Mouse (Mus musculus) megakaryocyte, embryonic 14.5 days (primary cell): Measurements from ENCODE around the gene Mrps15. TPM values are rescaled to one million over a fixed set of nuclear protein-coding genes. Genes with fewer than 3 reads are reported as not detected.

Experiments
- H3K27me3 ChIP-seq: replicated peaks from 2 replicates; pipeline ENCODE3; 2012; ENCODE audit warnings: inconsistent platforms
- H3K36me3 ChIP-seq: replicated peaks from 2 replicates; pipeline ENCODE3; 2012; ENCODE audit warnings: low read length, inconsistent platforms, mixed read lengths
- H3K4me1 ChIP-seq: 2 replicates; pipeline ENCODE4 v1.6.1; 2012; ENCODE audit warnings: inconsistent platforms
- H3K4me3 ChIP-seq: replicated peaks from 2 replicates; pipeline ENCODE3; 2012; ENCODE audit warnings: moderate library complexity, mild to moderate bottlenecking, inconsistent platforms
- H3K9me3 ChIP-seq: 2 replicates; pipeline ENCODE4 v1.6.1; 2012; ENCODE audit warnings: inconsistent platforms
- FLI1 ChIP-seq: IDR thresholded peaks from 2 replicates; pipeline ENCODE4 v1.6.1; 2012; ENCODE audit warnings: low read length, inconsistent platforms, mixed read lengths
- GATA1 ChIP-seq: IDR thresholded peaks from 3 replicates; pipeline ENCODE4 v1.6.1; 2012; ENCODE audit warnings: mixed read lengths, low read length, inconsistent platforms, borderline replicate concordance
- polyA plus RNA-seq: library from polyadenylated mRNA; stranded (reverse); fragments of >175 nt; gene quantifications from 2 replicates; pipeline ENCODE4 v1.2.3, GENCODE M21; 2012; ENCODE audit warnings: low replicate concordance; ENCODE audit not compliant: insufficient read depth

The Mrps15 gene
- polyA plus RNA-seq, 1 experiment: 153 TPM

GRCm38 (mm10) chr4:126096464-126097111 lies 49.9 kb downstream of the Mrps15 start, which contains the start of gene Lsm10:
TSS of gene Lsm10 (plus strand) at chr4:126096623.
- Histone ChIP-seq H3K9me3 (no peaks in the 10 kb centered on the region), H3K27me3 (no peaks in the 10 kb centered on the region), H3K36me3 (peaks cover 38% of the 10 kb centered on the region), H3K4me3 (peak within 1 kb of the TSS; percentile 97), H3K4me1 (peaks cover 66% of the 10 kb centered on the region)
- TF ChIP-seq GATA1 (no peak), FLI1 (no peak)

- TF ChIP-seq FLI1: no peak
- no peak for TF ChIP-seq GATA1
- H3K27me3 ChIP-seq: no peaks in the 10 kb centered on the region
- H3K4me1 ChIP-seq: peaks cover 70% of the 10 kb centered on the region
- peak overlapping the region; percentile 64 for H3K4me3 ChIP-seq
- peaks cover 39% of the 10 kb centered on the region for H3K36me3 ChIP-seq
- no peaks in the 10 kb centered on the region for H3K9me3 ChIP-seq
These were observed 51.1 kb downstream of the Mrps15 start for GRCm38 (mm10) chr4:126097711-126098253.

- no peaks in the 10 kb centered on the region for H3K27me3 ChIP-seq
- peaks cover 75% of the 10 kb centered on the region for H3K4me1 ChIP-seq
- H3K36me3 ChIP-seq: peaks cover 39% of the 10 kb centered on the region
- no peaks in the 10 kb centered on the region for H3K9me3 ChIP-seq
- no peak overlapping the region for H3K4me3 ChIP-seq
- no peak for TF ChIP-seq GATA1
- no peak for TF ChIP-seq FLI1
These were observed 52.6 kb downstream of the Mrps15 start for GRCm38 (mm10) chr4:126099365-126099764.

DNA sequence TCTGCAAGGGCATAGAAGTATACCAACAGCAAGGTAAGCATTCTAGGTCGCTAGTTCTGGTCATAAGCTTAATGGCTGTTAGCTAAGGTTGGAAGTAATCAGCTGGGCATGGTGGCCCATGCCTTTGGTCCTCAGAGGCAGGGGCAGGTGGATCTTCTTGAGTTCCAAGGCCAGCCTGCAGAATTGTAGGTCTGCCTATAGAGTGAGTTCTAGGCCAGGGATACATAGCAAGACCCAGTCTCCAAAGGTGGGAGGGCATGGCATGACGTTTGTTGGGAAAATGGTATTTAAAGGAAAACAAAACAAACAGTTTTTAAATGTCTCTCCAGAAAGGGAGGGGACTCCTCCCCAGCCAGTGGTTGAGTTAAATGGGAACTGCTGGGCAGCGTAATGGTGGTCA lies 54.0 kb downstream of the Mrps15 start:
- H3K4me3 ChIP-seq: no peak overlapping the region
- no peaks in the 10 kb centered on the region for H3K27me3 ChIP-seq
- H3K9me3 ChIP-seq: no peaks in the 10 kb centered on the region
- TF ChIP-seq FLI1 (no peak), GATA1 (no peak)
- peaks cover 86% of the 10 kb centered on the region for H3K4me1 ChIP-seq
- H3K36me3 ChIP-seq: peaks cover 46% of the 10 kb centered on the region

- no peak for TF ChIP-seq GATA1
- TF ChIP-seq FLI1: no peak
- Histone ChIP-seq H3K4me3 (peak overlapping the region; percentile 96), H3K36me3 (peaks cover 61% of the 10 kb centered on the region)
These were observed 55.5 kb downstream of the Mrps15 start for GRCm38 (mm10) chr4:126102061-126102841.

DNA sequence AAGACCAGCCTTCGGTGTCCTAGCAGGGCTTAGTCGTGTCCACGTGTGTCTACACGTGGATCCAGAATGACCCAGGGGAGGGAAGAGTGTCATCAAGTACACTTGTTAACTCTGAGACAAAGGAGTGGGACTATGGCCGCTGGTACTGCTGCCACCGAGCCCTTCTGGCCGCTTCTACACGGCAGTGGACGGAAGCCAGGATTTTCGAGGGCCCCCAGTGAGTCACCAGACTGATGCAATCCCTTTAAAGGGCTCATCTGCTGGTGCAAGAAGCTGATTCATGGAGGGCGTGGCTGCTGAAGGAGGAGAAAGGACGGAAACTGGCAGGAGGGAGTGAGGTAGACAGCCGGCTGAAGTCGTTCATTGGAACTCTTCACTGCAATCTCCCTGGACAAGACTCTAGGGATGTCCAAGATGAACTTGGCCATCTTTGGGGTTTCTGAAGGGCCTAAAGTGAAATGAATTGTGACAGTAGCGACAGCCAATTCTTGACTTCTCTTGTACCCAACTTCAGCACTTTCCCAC lies 56.4 kb downstream of the Mrps15 start:
- Histone ChIP-seq H3K36me3 (peaks cover 63% of the 10 kb centered on the region), H3K4me1 (peaks cover 94% of the 10 kb centered on the region)
- no peak for TF ChIP-seq FLI1
- no peak for TF ChIP-seq GATA1

More at GRCm38 (mm10) chr4:126102061-126102841, 55.5 kb downstream of the Mrps15 start:
- peaks cover 94% of the 10 kb centered on the region for H3K4me1 ChIP-seq
- H3K27me3 ChIP-seq: no peaks in the 10 kb centered on the region
- no peaks in the 10 kb centered on the region for H3K9me3 ChIP-seq

GRCm38 (mm10) chr4:126103590-126104068 lies 56.9 kb downstream of the Mrps15 start, which contains the start of gene Stk40:
TSS of gene Stk40 (plus strand) at chr4:126103957.
- Histone ChIP-seq H3K4me3 (peak within 1 kb of the TSS; percentile 96), H3K9me3 (no peaks in the 10 kb centered on the region), H3K4me1 (peaks cover 94% of the 10 kb centered on the region), H3K36me3 (peaks cover 63% of the 10 kb centered on the region), H3K27me3 (no peaks in the 10 kb centered on the region)
- TF ChIP-seq FLI1 (peak; percentile 43; the same call in 1 of the 2 replicates), GATA1 (peak; percentile 89)

More for the DNA sequence above, 56.4 kb downstream of the Mrps15 start:
- Histone ChIP-seq H3K9me3 (no peaks in the 10 kb centered on the region), H3K4me3 (peak overlapping the region; percentile 96), H3K27me3 (no peaks in the 10 kb centered on the region)

- Histone ChIP-seq H3K4me1 (peaks cover 94% of the 10 kb centered on the region), H3K9me3 (no peaks in the 10 kb centered on the region), H3K27me3 (no peaks in the 10 kb centered on the region), H3K4me3 (peak overlapping the region; percentile 96), H3K36me3 (peaks cover 57% of the 10 kb centered on the region)
- no peak; the same call in 2 of the 3 replicates for TF ChIP-seq GATA1
- TF ChIP-seq FLI1: no peak
These were observed 57.7 kb downstream of the Mrps15 start for GRCm38 (mm10) chr4:126104261-126105075.

Other genes starting within 250 kb of the Mrps15 start
- 11.1 and 42.3 TPM in 2 replicates for gene Csf3r, start 22.4 kb upstream of the Mrps15 start, polyA plus RNA-seq
- gene Oscp1, start 11.6 kb downstream of the Mrps15 start, polyA plus RNA-seq: not detected in 2 replicates
- 9.2 and 19.0 TPM in 2 replicates for gene Lsm10, start 49.7 kb downstream of the Mrps15 start, polyA plus RNA-seq
- gene Stk40, start 57.0 kb downstream of the Mrps15 start, polyA plus RNA-seq: 99.5 and 105 TPM in 2 replicates
- gene Eva1b, start 100.8 kb downstream of the Mrps15 start, polyA plus RNA-seq: 18.4 and 56.4 TPM in 2 replicates
- gene Sh3d21, start 116.6 kb downstream of the Mrps15 start, polyA plus RNA-seq: 0.16 and 1.2 TPM in 2 replicates
- gene Thrap3, start 155.8 kb downstream of the Mrps15 start, polyA plus RNA-seq: 40.8 and 101 TPM in 2 replicates
- gene Map7d1, start 209.4 kb downstream of the Mrps15 start, polyA plus RNA-seq: 90.9 and 105 TPM in 2 replicates
- 4.8 and 29.6 TPM in 2 replicates for gene Trappc3, start 215.4 kb downstream of the Mrps15 start, polyA plus RNA-seq
- not detected in 2 replicates for gene Col8a2, start 239.9 kb downstream of the Mrps15 start, polyA plus RNA-seq